Mouse (Mus musculus) C2C12 (cell line): ENCODE data around the gene Efhd2.

ENCODE experiments used
- CEBPB ChIP-seq: IDR thresholded peaks from one replicate; pipeline ENCODE4 v1.6.1; 2011; ENCODE audit warnings: low read depth, mild to moderate bottlenecking, control low read depth, moderate library complexity
- CTCF ChIP-seq: IDR thresholded peaks from one replicate; pipeline ENCODE4 v1.5.1; 2011; ENCODE audit not compliant: control insufficient read depth, insufficient read depth, insufficient read length
- FOSL1 ChIP-seq: IDR thresholded peaks from one replicate; pipeline ENCODE4 v1.8.0; 2011; ENCODE audit warnings: mild to moderate bottlenecking, low read length; ENCODE audit not compliant: poor library complexity, insufficient read depth, severe bottlenecking
- MAX ChIP-seq: IDR thresholded peaks from one replicate; pipeline ENCODE4 v1.6.1; 2011; ENCODE audit warnings: mild to moderate bottlenecking, control low read depth
- MYOD1 ChIP-seq: IDR thresholded peaks from one replicate; pipeline ENCODE4 v1.6.1; 2011; ENCODE audit warnings: low read depth; ENCODE audit not compliant: control insufficient read depth, insufficient read length
- MYOG ChIP-seq: IDR thresholded peaks from one replicate; pipeline ENCODE4 v1.6.1; 2011; ENCODE audit not compliant: control insufficient read depth, insufficient read length; ENCODE audit errors: extremely low read depth
- USF1 ChIP-seq: IDR thresholded peaks from one replicate; pipeline ENCODE4 v1.6.1; 2011; ENCODE audit warnings: low read depth, mild to moderate bottlenecking, control low read depth, moderate library complexity

- TF ChIP-seq CTCF (no peak), USF1 (no peak), MAX (no peak), MYOG (no peak), MYOD1 (no peak), CEBPB (no peak), FOSL1 (no peak)
Measured at GRCm38 (mm10) chr4:141862867-141863266, 11.9 kb downstream of the Efhd2 start.
